Mouse (Mus musculus): ENCODE measurements around the gene Sytl3. TPM values are rescaled to one million over a fixed set of nuclear protein-coding genes. Genes with fewer than 3 reads are reported as not detected.

The Sytl3 gene
- polyA plus RNA-seq, 1 experiment from 2014 or later = 0.21 TPM

DNA sequence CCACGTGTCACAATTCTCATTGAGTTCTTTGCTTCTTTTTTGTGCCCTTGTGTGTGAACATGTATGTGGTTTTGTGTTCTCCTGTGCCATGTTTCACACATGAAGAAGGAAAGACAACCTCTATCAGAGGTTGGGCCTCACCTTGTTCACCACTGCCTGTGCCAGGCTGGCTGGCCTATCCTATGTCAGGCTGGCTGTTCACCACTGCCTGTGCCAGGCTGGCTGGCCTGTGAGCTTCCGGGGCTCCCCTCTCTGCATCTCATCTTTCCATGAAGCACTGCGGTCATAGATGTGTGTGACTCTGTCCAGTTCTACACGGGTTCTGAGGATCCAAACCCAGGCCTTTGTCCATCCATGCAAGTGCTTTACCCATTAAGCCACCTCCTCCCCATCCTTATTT, 128.3 kb downstream of the Sytl3 start:
- WGBS (ENCODE audit: insufficient replicate concordance) = 78% methylated on average over 4 of the region's 4 CpGs
- no peaks in the 10 kb centered on the region for H3K36me3 ChIP-seq (replicated peaks; ENCODE audit: insufficient read depth, low read length)
- no peak overlapping the region for H3K4me3 ChIP-seq (ENCODE audit: low read depth, low read length)
- H3K27me3 ChIP-seq (ENCODE audit: insufficient read depth, low read length) = no peaks in the 10 kb centered on the region
- no peaks in the 10 kb centered on the region for H3K4me1 ChIP-seq (ENCODE audit: insufficient read depth)
- no peak for ATAC-seq
- TF ChIP-seq CTCF (IDR thresholded peaks at IDR 0.05; ENCODE audit: low read depth) (no peak), EP300 (IDR thresholded peaks at IDR 0.05; ENCODE audit: low read depth) (no peak)
- H3K27ac ChIP-seq (ENCODE audit: low read depth) = no peak overlapping the region
- no peak for DNase-seq
- H3K9ac ChIP-seq (replicated peaks) = no peak overlapping the region
- H3K4me2 ChIP-seq (ENCODE audit: low read depth, low read length) = no peak overlapping the region
- no peaks in the 10 kb centered on the region for H3K9me3 ChIP-seq (ENCODE audit: low read length)

Other genes starting within 250 kb of the Sytl3 start
- 164 and 165 TPM in 2 replicates for gene Dynlt1b, start 229.0 kb upstream of the Sytl3 start, polyA plus RNA-seq (2015; fragmentation: Nextera tagmentation; extraction: Ambion mirVana)
- gene Dynlt1c, start 57.4 kb upstream of the Sytl3 start, polyA plus RNA-seq (2015; fragmentation: Nextera tagmentation; extraction: Ambion mirVana) = 6.7 and 7.0 TPM in 2 replicates
- gene Dynlt1f, start 3.2 kb upstream of the Sytl3 start, polyA plus RNA-seq (2015; fragmentation: Nextera tagmentation; extraction: Ambion mirVana) = 52.8 and 54.5 TPM in 2 replicates
- gene Ezr, start 123.7 kb downstream of the Sytl3 start, polyA plus RNA-seq (2015; fragmentation: Nextera tagmentation; extraction: Ambion mirVana) = 32.0 and 34.8 TPM in 2 replicates